Mouse (Mus musculus) heart, adult 2 months (tissue): ENCODE results near the gene Pgam5. TPM values are rescaled to one million over a fixed set of nuclear protein-coding genes. Genes with fewer than 3 reads are reported as not detected.

ENCODE experiments used
- DNase-seq, 2 experiments: peaks; one replicate each; pipeline ENCODE4 v3.0.0; 2021
- H3K27ac ChIP-seq: fragments of 200-600 bp; 2 replicates; pipeline ENCODE4 v1.8.1; 2022
- H3K27me3 ChIP-seq: fragments of 200-500 bp; 2 replicates; pipeline ENCODE4 v1.6.1; 2012; ENCODE audit warnings: mild to moderate bottlenecking, low read length, inconsistent platforms, mixed read lengths; ENCODE audit not compliant: control insufficient read depth, insufficient read depth
- H3K36me3 ChIP-seq: fragments of 200-500 bp; 2 replicates; pipeline ENCODE4 v1.6.1; 2012; ENCODE audit warnings: low read length, inconsistent platforms; ENCODE audit not compliant: control insufficient read depth, insufficient read depth
- H3K4me1 ChIP-seq: fragments of 200-500 bp; 2 replicates; pipeline ENCODE4 v1.6.1; 2011; ENCODE audit warnings: low read length; ENCODE audit not compliant: control insufficient read depth, insufficient read depth
- H3K4me3 ChIP-seq: fragments of 200-600 bp; 2 replicates; pipeline ENCODE4 v1.8.1; 2022
- H3K79me2 ChIP-seq: fragments of 200-500 bp; replicated peaks from 2 replicates; pipeline ENCODE4 v1.6.1; 2012; ENCODE audit warnings: mild to moderate bottlenecking, inconsistent platforms, low read length, moderate library complexity, mixed read lengths; ENCODE audit not compliant: control insufficient read depth, insufficient read depth
- H3K9ac ChIP-seq: fragments of 200-500 bp; 2 replicates; pipeline ENCODE4 v1.6.1; 2012; ENCODE audit warnings: low read depth, mild to moderate bottlenecking, control low read depth, inconsistent platforms, low read length, mixed read lengths
- CTCF ChIP-seq: fragments of 200-600 bp; IDR thresholded peaks from 2 replicates; pipeline ENCODE4 v1.8.1; 2022; ENCODE audit warnings: antibody characterized with exemption, mild to moderate bottlenecking, moderate library complexity
- EP300 ChIP-seq: fragments of 200-500 bp; IDR thresholded peaks from 2 replicates; pipeline ENCODE4 v1.6.1; 2011; ENCODE audit warnings: low read depth, low read length, control low read depth; ENCODE audit not compliant: insufficient read depth
- POLR2A ChIP-seq: fragments of 200-500 bp; IDR thresholded peaks from 2 replicates; pipeline ENCODE4 v1.6.1; 2011; ENCODE audit warnings: mild to moderate bottlenecking, low read depth, low read length, control low read depth; ENCODE audit not compliant: insufficient read depth
- WGBS: fragments of 180-500 bp; shearing (Covaris S2); methylation state at CpG from one replicate; pipeline ENCODE4 v1.1.7; 2018; 5-methylcytosine and 5-hydroxymethylcytosine counted together
- intact Hi-C: fragments of 180-260 bp; cut with DNase I; formaldehyde crosslinking; loops from one replicate; pipeline ENCODE4 v1.15.1; 2025
- polyA plus RNA-seq: library from polyadenylated mRNA; depleted of rRNA; stranded (reverse); fragments of >200 nt; gene quantifications from 2 replicates; pipeline ENCODE4 v1.2.3, GENCODE M21; 2012; rRNA removed
- total RNA-seq, 2 experiments: library from RNA; stranded (reverse); gene quantifications; 2 replicates each; pipeline ENCODE4 v1.2.3; 2021

Gene Pgam5
- total and polyA plus RNA-seq, 3 experiments, result 20.9 to 33.6 (median 31.3) TPM

DNA sequence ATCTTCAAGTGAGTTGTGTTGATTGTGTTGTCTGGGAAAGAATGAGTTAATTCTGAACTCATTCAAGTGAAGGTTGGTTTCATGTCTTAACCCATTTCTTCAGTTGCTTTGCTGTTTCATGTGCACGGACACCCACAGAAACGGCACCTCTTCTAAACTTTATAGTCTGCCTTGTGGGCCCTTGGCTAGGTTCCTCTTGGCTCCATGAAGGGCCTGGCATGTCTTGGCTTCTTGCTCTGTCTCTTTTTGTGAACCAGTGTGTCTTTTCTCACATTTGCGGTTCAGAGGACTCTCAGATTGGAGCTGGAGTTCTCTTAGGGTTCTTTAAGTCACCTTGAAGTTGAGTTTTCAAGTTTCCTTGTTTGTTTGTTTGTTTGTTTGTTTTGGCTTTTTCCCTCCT is 44.7 kb downstream of the Pgam5 start:
- no peak overlapping the region for H3K27ac ChIP-seq
- intact Hi-C loops, result no loop called here
- no peaks in the 10 kb centered on the region; the same call in none of the 2 replicates for H3K4me1 ChIP-seq
- H3K79me2 ChIP-seq, result no peaks in the 10 kb centered on the region
- H3K36me3 ChIP-seq, result no peaks in the 10 kb centered on the region; the same call in 1 of the 2 replicates
- H3K27me3 ChIP-seq, result no peaks in the 10 kb centered on the region
- H3K9ac ChIP-seq, result no peak overlapping the region
- 87% methylated on average over 3 of the region's 3 CpGs for WGBS
- no peak for DNase-seq
- no peak for TF ChIP-seq CTCF
- TF ChIP-seq EP300, result no peak
- TF ChIP-seq POLR2A, result no peak
- no peak overlapping the region for H3K4me3 ChIP-seq

DNA sequence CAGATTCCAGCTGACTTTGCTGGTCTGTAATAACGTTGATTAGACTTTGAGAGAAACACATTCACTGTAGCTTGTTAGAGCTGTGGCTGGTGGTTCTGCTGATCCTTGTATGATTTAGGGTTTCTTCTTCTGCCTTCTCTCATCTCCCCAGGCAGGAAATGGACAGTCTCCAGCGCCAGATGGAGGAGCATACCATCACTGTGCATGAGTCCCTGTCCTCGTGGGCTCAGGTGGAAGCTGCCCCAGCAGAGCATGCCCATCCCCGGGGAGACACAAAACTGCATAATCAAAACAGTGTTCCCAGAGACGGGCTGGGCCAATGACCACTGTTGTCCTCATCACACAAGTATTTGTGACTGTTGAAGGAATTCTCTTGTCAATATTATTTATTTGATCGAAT is 47.0 kb downstream of the Pgam5 start:
- Histone ChIP-seq H3K27ac (no peak overlapping the region), H3K4me1 (no peaks in the 10 kb centered on the region), H3K79me2 (no peaks in the 10 kb centered on the region), H3K27me3 (no peaks in the 10 kb centered on the region), H3K9ac (no peak overlapping the region), H3K36me3 (no peaks in the 10 kb centered on the region; the same call in 1 of the 2 replicates), H3K4me3 (no peak overlapping the region)
- WGBS, result 85% methylated on average over 6 of the region's 6 CpGs
- TF ChIP-seq CTCF, result no peak
- TF ChIP-seq EP300, result no peak
- TF ChIP-seq POLR2A, result no peak
- intact Hi-C loops, result no loop called here
- no peak for DNase-seq

DNA sequence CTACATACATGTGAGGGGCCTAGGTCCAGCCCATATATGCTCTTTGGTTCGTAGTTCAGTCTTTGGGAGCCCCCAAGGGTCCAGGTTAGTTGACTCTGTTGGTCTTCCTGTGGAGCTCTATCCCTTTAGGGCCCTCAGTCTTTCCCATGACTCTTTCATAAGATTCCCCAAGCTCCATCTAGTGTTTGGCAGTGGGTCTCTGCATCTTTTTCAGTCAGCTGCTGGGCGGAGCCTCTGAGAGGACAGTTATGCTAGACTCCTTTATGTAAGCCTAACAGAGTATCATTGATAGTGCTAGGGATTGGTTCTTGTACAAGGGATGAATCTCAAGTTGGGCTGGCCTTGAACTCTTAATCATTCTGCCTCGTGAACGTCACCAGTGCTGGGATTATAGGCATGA is 49.4 kb downstream of the Pgam5 start:
- no peaks in the 10 kb centered on the region for H3K27me3 ChIP-seq
- 96% methylated on average over 4 of the region's 4 CpGs for WGBS
- no peak overlapping the region for H3K27ac ChIP-seq
- no peak overlapping the region for H3K4me3 ChIP-seq
- no peaks in the 10 kb centered on the region for H3K4me1 ChIP-seq
- intact Hi-C loops, result no loop called here
- DNase-seq, result no peak
- no peak for TF ChIP-seq EP300
- no peak for TF ChIP-seq CTCF
- H3K79me2 ChIP-seq, result no peaks in the 10 kb centered on the region
- no peak overlapping the region for H3K9ac ChIP-seq
- H3K36me3 ChIP-seq, result no peaks in the 10 kb centered on the region; the same call in 1 of the 2 replicates

DNA sequence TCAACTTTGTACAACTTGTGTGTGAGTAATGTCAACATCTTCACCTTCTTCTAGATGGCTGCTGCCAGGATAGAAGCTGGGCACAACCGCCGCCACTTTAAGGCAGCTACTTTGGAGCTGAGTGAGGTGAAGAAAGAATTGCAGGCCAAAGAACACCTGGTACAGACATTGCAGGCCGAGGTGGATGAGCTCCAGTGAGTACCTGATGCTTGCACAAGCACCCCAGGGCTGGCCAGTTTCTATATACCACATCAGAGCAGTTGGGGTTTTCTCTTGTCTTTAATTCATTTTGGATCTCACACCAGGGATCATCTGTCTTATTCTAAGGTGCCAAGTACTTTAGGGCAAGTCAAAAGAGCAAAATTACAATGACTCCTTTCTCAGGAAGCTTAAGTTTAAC is 52.9 kb downstream of the Pgam5 start:
- no peak overlapping the region for H3K27ac ChIP-seq
- intact Hi-C loops, result no loop called here
- no peak overlapping the region for H3K9ac ChIP-seq
- peaks cover 3% of the 10 kb centered on the region for H3K36me3 ChIP-seq
- 96% methylated on average over 3 of the region's 3 CpGs for WGBS
- H3K27me3 ChIP-seq, result no peaks in the 10 kb centered on the region
- DNase-seq, result no peak
- TF ChIP-seq EP300 (no peak), CTCF (no peak), POLR2A (no peak)
- no peaks in the 10 kb centered on the region for H3K79me2 ChIP-seq
- H3K4me3 ChIP-seq, result no peak overlapping the region
- no peaks in the 10 kb centered on the region for H3K4me1 ChIP-seq

DNA sequence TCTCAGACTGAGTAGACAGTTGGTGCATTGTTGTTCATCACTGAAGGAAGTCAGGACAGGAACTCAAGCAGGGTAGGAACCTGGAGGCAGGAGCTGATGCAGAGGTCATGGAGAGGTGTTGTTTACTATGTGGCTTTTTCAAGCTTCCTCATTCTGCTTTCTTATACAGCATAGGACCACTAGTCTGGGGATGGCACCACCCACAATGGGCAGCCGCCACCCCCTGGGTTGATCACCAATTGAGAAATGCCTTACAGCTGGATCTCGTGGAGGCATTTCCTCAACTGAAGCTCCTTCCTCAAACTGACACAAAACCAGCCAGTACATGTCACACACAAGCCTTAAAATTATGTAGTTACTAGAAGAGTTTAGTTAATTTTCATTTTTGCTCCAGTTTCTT is 58.4 kb downstream of the Pgam5 start:
- H3K4me1 ChIP-seq, result no peaks in the 10 kb centered on the region
- H3K27me3 ChIP-seq, result no peaks in the 10 kb centered on the region
- intact Hi-C loops, result no loop called here
- WGBS, result 89% methylated on average over 2 of the region's 2 CpGs
- H3K36me3 ChIP-seq, result peaks cover 7% of the 10 kb centered on the region
- H3K9ac ChIP-seq, result no peak overlapping the region
- H3K27ac ChIP-seq, result no peak overlapping the region
- H3K79me2 ChIP-seq, result no peaks in the 10 kb centered on the region
- TF ChIP-seq EP300, result no peak
- TF ChIP-seq CTCF, result no peak
- no peak for TF ChIP-seq POLR2A
- no peak overlapping the region for H3K4me3 ChIP-seq
- no peak for DNase-seq

Other genes with a start within 250 kb of the Pgam5 start
- gene Gm17655, start 197.4 kb downstream of the Pgam5 start, total RNA-seq, result 1 to 10 TPM in 1 of 2 experiments, under 1 TPM in 1; 0.98 to 3.1 TPM
- gene Gm17655, start 197.4 kb downstream of the Pgam5 start, polyA plus RNA-seq, result 0.12 and 0.53 TPM in 2 replicates
- not detected for gene Gm35315, start 175.5 kb downstream of the Pgam5 start, total RNA-seq
- 0.06 TPM in 1 of 2 replicates, not detected in the other for gene Gm35315, start 175.5 kb downstream of the Pgam5 start, polyA plus RNA-seq
- gene Plcxd1, start 169.9 kb downstream of the Pgam5 start, total RNA-seq, result not detected
- 0.06 and 0.64 TPM in 2 replicates for gene Plcxd1, start 169.9 kb downstream of the Pgam5 start, polyA plus RNA-seq
- gene Gtpbp6, start 161.7 kb downstream of the Pgam5 start, total RNA-seq, result 10 to 100 TPM; 26.0 to 27.3 TPM
- gene Gtpbp6, start 161.7 kb downstream of the Pgam5 start, polyA plus RNA-seq, result 33.5 and 36.6 TPM in 2 replicates
- 1 to 10 TPM; 2.2 to 3.3 TPM for gene Zfp605, start 159.8 kb downstream of the Pgam5 start, total RNA-seq
- gene Zfp605, start 159.8 kb downstream of the Pgam5 start, polyA plus RNA-seq, result 0.68 and 1.2 TPM in 2 replicates
- gene Chfr, start 134.1 kb downstream of the Pgam5 start, total RNA-seq, result 10 to 100 TPM; 11.3 to 14.5 TPM
- gene Chfr, start 134.1 kb downstream of the Pgam5 start, polyA plus RNA-seq, result 16.2 and 21.7 TPM in 2 replicates
- gene Golga3, start 93.2 kb downstream of the Pgam5 start, total RNA-seq, result 10 to 100 TPM; 47.2 to 53.6 TPM
- gene Golga3, start 93.2 kb downstream of the Pgam5 start, polyA plus RNA-seq, result 9.8 and 18.8 TPM in 2 replicates
- 10 to 100 TPM; 27.5 to 32.7 TPM for gene Ankle2, start 38.9 kb downstream of the Pgam5 start, total RNA-seq
- 6.7 and 10.0 TPM in 2 replicates for gene Ankle2, start 38.9 kb downstream of the Pgam5 start, polyA plus RNA-seq
- 100 to 1,000 TPM; 107 to 137 TPM for gene Pxmp2, start 16.3 kb upstream of the Pgam5 start, total RNA-seq
- gene Pxmp2, start 16.3 kb upstream of the Pgam5 start, polyA plus RNA-seq, result 85.0 and 101 TPM in 2 replicates
- 1 to 10 TPM; 1.7 to 2.8 TPM for gene Pole, start 16.4 kb upstream of the Pgam5 start, total RNA-seq
- 1.2 and 1.3 TPM in 2 replicates for gene Pole, start 16.4 kb upstream of the Pgam5 start, polyA plus RNA-seq
- gene P2rx2, start 73.3 kb upstream of the Pgam5 start, total RNA-seq, result not detected
- gene P2rx2, start 73.3 kb upstream of the Pgam5 start, polyA plus RNA-seq, result 0.12 TPM in 1 of 2 replicates, not detected in the other
- not detected for gene Lrcol1, start 74.8 kb upstream of the Pgam5 start, total RNA-seq
- not detected in 2 replicates for gene Lrcol1, start 74.8 kb upstream of the Pgam5 start, polyA plus RNA-seq
- gene Fbrsl1, start 178.6 kb upstream of the Pgam5 start, total RNA-seq, result 10 to 100 TPM; 47.0 to 51.8 TPM
- 28.1 and 39.3 TPM in 2 replicates for gene Fbrsl1, start 178.6 kb upstream of the Pgam5 start, polyA plus RNA-seq